ENCODE assay signal across 8 mouse cellular contexts in genomic region chr11:55204159-55204596, GRCm38 (mm10). TPM values are rescaled to one million over a fixed set of nuclear protein-coding genes. Genes with fewer than 3 reads are reported as not detected.
DNase-seq lines count a peak whose midpoint lies in the region; ATAC-seq and TF ChIP-seq lines count a peak whose summit lies in the region.

Gene Slc36a1, plus strand, starts transcription at chr11:55204350.

- ATAC-seq in heart, embryonic 15.5 days (replicated peaks; ENCODE audit: insufficient number of reproducible peaks, insufficient read depth, low FRiP score, low read depth): peak; percentile 86
- peak; percentile 80 for ATAC-seq in liver, embryonic 14.5 days (ENCODE audit: insufficient read depth)
- peak; percentile 95 for ATAC-seq in neural tube, embryonic 11.5 days (ENCODE audit: insufficient read depth, low FRiP score, low TSS enrichment)
- peak; percentile 93 for ATAC-seq in stomach, postnatal 0 days (ENCODE audit: low FRiP score, low TSS enrichment)

- 0 out of 2 replicates have a peak within 1 kb of the TSS, but pooled peaks have one; percentile 9 for H3K27ac ChIP-seq in brown adipose tissue, adult 24 weeks (replicated peaks; ENCODE audit: low read depth, low read length)
- H3K27ac ChIP-seq in heart, embryonic 15.5 days: no peak within 1 kb of the TSS
- H3K27ac ChIP-seq in liver, embryonic 14.5 days: no peak within 1 kb of the TSS
- H3K27ac ChIP-seq in neural tube, embryonic 11.5 days (ENCODE audit: low read depth, low read length): no peak within 1 kb of the TSS
- H3K27ac ChIP-seq in stomach, postnatal 0 days (replicated peaks): 0 out of 2 replicates have a peak within 1 kb of the TSS, but pooled peaks have one; percentile 8

- peak within 1 kb of the TSS; percentile 84 for H3K9ac ChIP-seq in heart, embryonic 15.5 days
- peak within 1 kb of the TSS; percentile 80 for H3K9ac ChIP-seq in liver, embryonic 14.5 days (replicated peaks)
- peak within 1 kb of the TSS; percentile 71 for H3K9ac ChIP-seq in neural tube, embryonic 11.5 days (ENCODE audit: low read length)
- H3K9ac ChIP-seq in stomach, postnatal 0 days (ENCODE audit: low read length): peak within 1 kb of the TSS; percentile 71

- 0 out of 2 replicates have a peak, but pooled peaks cover 2% of the 10 kb centered on the region for H3K27me3 ChIP-seq in heart, embryonic 15.5 days
- no peaks in the 10 kb centered on the region for H3K27me3 ChIP-seq in liver, embryonic 14.5 days (ENCODE audit: control insufficient read depth, insufficient read depth, low read length)
- no peaks in the 10 kb centered on the region for H3K27me3 ChIP-seq in neural tube, embryonic 11.5 days (ENCODE audit: control insufficient read depth, insufficient read depth, low read length)
- no peaks in the 10 kb centered on the region for H3K27me3 ChIP-seq in stomach, postnatal 0 days (ENCODE audit: control insufficient read depth, insufficient read depth, low read length)

- TF ChIP-seq EP300 in liver, embryonic 14.5 days (IDR thresholded peaks at IDR 0.05; ENCODE audit: low read depth): no peak
- no peak for TF ChIP-seq EP300 in stomach, postnatal 0 days (optimal IDR thresholded peaks at IDR 0.05)

- WGBS in heart, embryonic 15.5 days: under 1% methylated on average over 31 of the region's 31 CpGs
- WGBS in liver, embryonic 14.5 days (ENCODE audit: insufficient replicate concordance): 0% methylated on average over 31 of the region's 31 CpGs
- 0% methylated on average over 30 of the region's 31 CpGs for WGBS in neural tube, embryonic 11.5 days
- under 1% methylated on average over 31 of the region's 31 CpGs for WGBS in stomach, postnatal 0 days

- peaks cover 5% of the 10 kb centered on the region; the same call in 1 of the 2 replicates for H3K4me1 ChIP-seq in brown adipose tissue, adult 24 weeks (ENCODE audit: control insufficient read depth, insufficient read depth, insufficient read length, low read length)
- 0 out of 2 replicates have a peak, but pooled peaks cover 4% of the 10 kb centered on the region for H3K4me1 ChIP-seq in heart, embryonic 15.5 days (replicated peaks)
- peaks cover 0 to 7% of the 10 kb centered on the region in 2 experiments; a peak in 2 of 4 replicates for H3K4me1 ChIP-seq in liver, embryonic 14.5 days (replicated peaks; ENCODE audit: control insufficient read depth in 2 of 2, insufficient read depth in 2 of 2, low read length in 1 of 2)
- H3K4me1 ChIP-seq in neural tube, embryonic 11.5 days (ENCODE audit: control insufficient read depth, insufficient read depth, low read length): peaks cover 2% of the 10 kb centered on the region; the same call in 1 of the 2 replicates
- no peaks in the 10 kb centered on the region; the same call in 1 of the 2 replicates for H3K4me1 ChIP-seq in stomach, postnatal 0 days (replicated peaks; ENCODE audit: control insufficient read depth, insufficient read depth)

- H3K4me3 ChIP-seq in brown adipose tissue, adult 24 weeks (ENCODE audit: insufficient read depth, low read depth, low read length): peak within 1 kb of the TSS; percentile 77
- peak within 1 kb of the TSS; percentile 92 for H3K4me3 ChIP-seq in heart, embryonic 15.5 days
- peak within 1 kb of the TSS; percentile 76 to 91 for H3K4me3 ChIP-seq in liver, embryonic 14.5 days (ENCODE audit: insufficient read depth in 1 of 2, low read depth in 2 of 2, low read length in 2 of 2)
- H3K4me3 ChIP-seq in neural tube, embryonic 11.5 days (ENCODE audit: low read depth, low read length): peak within 1 kb of the TSS; percentile 68
- peak within 1 kb of the TSS; percentile 78 for H3K4me3 ChIP-seq in stomach, postnatal 0 days (ENCODE audit: low read depth, low read length)

- peak within 1 kb of the TSS; percentile 95 for H3K4me2 ChIP-seq in heart, embryonic 15.5 days
- peak within 1 kb of the TSS; percentile 81 for H3K4me2 ChIP-seq in liver, embryonic 14.5 days (ENCODE audit: low read depth)
- peak within 1 kb of the TSS; percentile 95 for H3K4me2 ChIP-seq in neural tube, embryonic 11.5 days (ENCODE audit: low read depth)
- peak within 1 kb of the TSS; percentile 95 for H3K4me2 ChIP-seq in stomach, postnatal 0 days (replicated peaks; ENCODE audit: low read depth)

- peak; percentile 97 for DNase-seq in CD4-positive, CD25-positive, alpha-beta regulatory T cell, adult 2 months (ENCODE audit: low read depth, low spot score)
- peak; percentile 76 for DNase-seq in fibroblast of lung, adult 2 months (ENCODE audit: low read depth)
- DNase-seq in kidney, postnatal 25 days: peak; percentile 96 to 98
- DNase-seq in liver, embryonic 14.5 days (ENCODE audit: low read depth in 3 of 3, low spot score in 3 of 3): peak; percentile 85 to 89 (median 85)
- DNase-seq in neural tube, embryonic 11.5 days (ENCODE audit: low spot score): peak; percentile 97
- peak; percentile 96 for DNase-seq in stomach, postnatal 0 days (ENCODE audit: low spot score)

- H3K9me3 ChIP-seq in heart, embryonic 15.5 days (replicated peaks): no peaks in the 10 kb centered on the region
- no peaks in the 10 kb centered on the region for H3K9me3 ChIP-seq in liver, embryonic 14.5 days (ENCODE audit: control insufficient read depth, low read length)
- no peaks in the 10 kb centered on the region for H3K9me3 ChIP-seq in neural tube, embryonic 11.5 days (ENCODE audit: control insufficient read depth, low read length)
- H3K9me3 ChIP-seq in stomach, postnatal 0 days (ENCODE audit: control insufficient read depth, low read length): no peaks in the 10 kb centered on the region

- H3K36me3 ChIP-seq in heart, embryonic 15.5 days: no peaks in the 10 kb centered on the region
- H3K36me3 ChIP-seq in liver, embryonic 14.5 days (replicated peaks; ENCODE audit: control insufficient read depth, insufficient read depth, low read depth): no peaks in the 10 kb centered on the region
- no peaks in the 10 kb centered on the region for H3K36me3 ChIP-seq in neural tube, embryonic 11.5 days (ENCODE audit: control insufficient read depth, insufficient read depth, low read length)
- no peaks in the 10 kb centered on the region for H3K36me3 ChIP-seq in stomach, postnatal 0 days (ENCODE audit: control insufficient read depth, insufficient read depth, low read length)

- peak; percentile 99 for TF ChIP-seq CTCF in liver, embryonic 14.5 days (IDR thresholded peaks at IDR 0.05; ENCODE audit: low read depth)
- peak; percentile 99 for TF ChIP-seq CTCF in stomach, postnatal 0 days (IDR thresholded peaks at IDR 0.05; ENCODE audit: low read depth)

RNA-seq across cellular contexts. Expression of gene Slc36a1, which starts in this region (rescaled TPM):
- polyA plus RNA-seq in brown adipose tissue, adult 24 weeks (2012; ENCODE audit: insufficient read depth, insufficient read length, missing spikeins): 3.4 and 5.3 TPM in 2 replicates
- polyA plus RNA-seq in heart, embryonic 15.5 days (2015; fragmentation: Nextera tagmentation; extraction: Ambion mirVana): 1.1 and 2.8 TPM in 2 replicates
- 7.9 and 8.1 TPM in 2 replicates for polyA plus RNA-seq in liver, embryonic 14.5 days (2012; rRNA removed)
- polyA plus RNA-seq in liver, embryonic 14.5 days (2014; fragmentation: Nextera tagmentation; extraction: Ambion mirVana): 1.7 and 2.0 TPM in 2 replicates
- polyA plus RNA-seq in neural tube, embryonic 11.5 days (2014; fragmentation: Nextera tagmentation; extraction: Ambion mirVana): 1.9 and 2.6 TPM in 2 replicates
- polyA plus RNA-seq in stomach, postnatal 0 days (2015; fragmentation: Nextera tagmentation; extraction: Ambion mirVana): 0.93 and 0.97 TPM in 2 replicates

Comparison
In these comparisons a context has a peak if more than half of its experiments do, and no peak if none do; other contexts are left out.
1. Peak in DNase-seq, ATAC-seq, H3K4me3 ChIP-seq, H3K27ac ChIP-seq, H3K9ac ChIP-seq and H3K4me2 ChIP-seq in stomach, postnatal 0 days; RNA of the gene not detected or under 1 TPM.